Mouse (Mus musculus) layer of hippocampus, adult 2 months (tissue): ENCODE results near the gene Tmem45b. TPM values are rescaled to one million over a fixed set of nuclear protein-coding genes. Genes with fewer than 3 reads are reported as not detected.

Experiments used
- DNase-seq, 2 experiments: peaks; one replicate each; pipeline ENCODE4 v3.0.0; 2022; ENCODE audit warnings: low spot score in 2 of 2
- H3K27ac ChIP-seq: fragments of 200-600 bp; 2 replicates; pipeline ENCODE4 v1.8.1; 2022
- H3K4me3 ChIP-seq: fragments of 200-600 bp; 2 replicates; pipeline ENCODE4 v1.8.1; 2022; ENCODE audit warnings: mild to moderate bottlenecking
- CTCF ChIP-seq: fragments of 200-600 bp; conservative IDR thresholded peaks from 2 replicates; pipeline ENCODE4 v1.8.1; 2022; ENCODE audit warnings: antibody characterized with exemption, mild to moderate bottlenecking, moderate library complexity
- total RNA-seq, 2 experiments: library from RNA; stranded (reverse); gene quantifications; 2 replicates each; pipeline ENCODE4 v1.2.3; 2021

The Tmem45b gene
- total RNA-seq, 2 experiments from 2014 or later = not detected

GRCm38 (mm10) chr9:31433431-31433830 is 30.8 kb downstream of the Tmem45b start:
- H3K27ac ChIP-seq = no peak overlapping the region
- H3K4me3 ChIP-seq = no peak overlapping the region
- DNase-seq = no peak
- TF ChIP-seq CTCF = no peak

DNA sequence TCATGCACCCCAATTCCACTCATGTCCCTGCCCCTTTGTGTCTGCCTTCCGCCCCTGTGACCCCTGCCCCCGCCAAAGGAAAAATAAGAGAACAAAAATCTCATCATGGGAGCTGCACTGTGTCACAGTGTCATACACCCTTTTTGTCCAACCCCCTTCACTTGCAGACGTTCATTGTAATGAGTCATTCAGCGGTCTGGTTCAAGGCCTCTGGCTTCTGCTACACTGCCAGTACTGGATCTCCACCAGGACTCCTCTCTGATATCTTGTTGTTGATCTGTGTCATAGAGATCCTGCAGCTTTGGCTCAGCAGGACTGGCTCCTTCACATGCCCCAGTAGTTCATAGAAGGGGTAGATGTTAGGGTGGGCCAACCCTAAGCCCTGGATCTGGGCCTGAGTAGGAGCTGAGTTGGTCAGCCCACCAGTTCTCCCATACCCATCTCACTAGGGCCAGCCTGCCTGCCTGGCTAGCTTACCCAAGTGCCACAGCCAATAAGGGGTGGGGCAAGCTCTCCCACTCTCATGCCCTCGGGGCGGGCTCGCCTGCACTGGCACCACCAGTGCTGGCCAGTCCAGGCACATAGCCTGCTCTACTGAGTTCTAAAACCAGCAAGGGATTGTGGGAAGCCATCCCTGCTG is 31.8 kb downstream of the Tmem45b start:
- Histone ChIP-seq H3K4me3 (no peak overlapping the region), H3K27ac (no peak overlapping the region)
- DNase-seq = no peak
- no peak for TF ChIP-seq CTCF

DNA sequence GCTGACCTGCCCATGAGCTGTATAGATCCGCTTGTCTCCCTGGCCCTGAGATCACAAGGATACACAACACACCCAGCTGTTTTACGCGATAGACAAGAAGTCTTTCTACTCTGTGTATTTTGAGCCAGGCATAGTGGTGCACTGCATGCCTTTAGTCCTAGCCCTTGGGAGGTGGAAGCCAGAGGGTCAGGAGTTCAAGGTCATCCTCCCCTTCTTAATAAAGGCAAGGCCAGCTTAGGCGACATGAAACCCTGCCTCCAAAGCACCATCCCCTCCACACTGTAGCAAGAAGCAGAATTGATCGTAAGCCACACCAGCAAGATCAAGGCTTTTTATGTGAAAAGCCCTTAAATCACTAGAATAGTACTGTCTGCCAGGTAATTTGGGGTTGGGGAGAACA is 32.5 kb downstream of the Tmem45b start:
- no peak for DNase-seq
- no peak for TF ChIP-seq CTCF

DNA sequence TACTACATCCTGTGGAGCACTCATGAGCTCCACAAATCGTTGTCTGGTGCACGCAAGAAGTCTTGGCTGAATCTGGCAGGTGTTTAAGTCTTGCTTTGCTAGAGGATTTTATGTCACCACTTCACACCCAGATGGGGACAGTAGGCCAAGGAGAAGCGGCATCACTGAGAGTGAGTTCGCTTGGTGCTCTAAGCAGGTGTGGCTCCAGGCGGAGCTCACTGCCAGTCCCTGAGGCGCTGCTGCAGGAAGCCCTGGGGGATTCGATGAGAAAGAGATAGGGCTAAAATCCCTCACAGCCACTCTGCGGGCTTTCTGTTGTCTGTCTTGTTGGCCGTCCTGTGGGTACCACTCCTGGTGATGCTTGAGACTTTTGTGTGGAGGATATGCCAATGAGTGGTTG is 34.3 kb downstream of the Tmem45b start:
- no peak for TF ChIP-seq CTCF
- DNase-seq = no peak
- Histone ChIP-seq H3K27ac (no peak overlapping the region), H3K4me3 (no peak overlapping the region)

More for the DNA sequence above, 32.5 kb downstream of the Tmem45b start:
- Histone ChIP-seq H3K27ac (no peak overlapping the region), H3K4me3 (no peak overlapping the region)

- no peak overlapping the region for H3K4me3 ChIP-seq
- TF ChIP-seq CTCF = no peak
- DNase-seq = no peak
- no peak overlapping the region for H3K27ac ChIP-seq
Measured at GRCm38 (mm10) chr9:31428971-31429370, 35.3 kb downstream of the Tmem45b start.

DNA sequence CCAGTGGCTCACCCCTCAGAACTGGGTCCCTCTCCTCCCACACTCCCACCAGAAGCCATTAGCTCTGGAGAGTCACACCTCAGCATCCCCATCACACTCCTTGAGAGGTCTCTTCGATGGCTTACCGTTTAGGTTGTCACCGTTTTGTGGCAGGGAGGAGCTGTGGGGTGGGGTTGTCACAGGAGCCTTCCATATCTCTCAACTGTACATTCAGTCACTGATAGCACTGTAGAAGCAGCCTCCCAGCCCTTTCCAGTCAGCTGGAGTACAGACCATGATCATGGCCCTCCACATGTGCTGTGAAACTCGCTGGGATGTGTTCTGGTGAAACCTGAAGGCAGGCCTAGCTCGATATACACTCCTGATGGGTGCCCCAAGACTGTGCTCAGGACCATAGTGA is 42.1 kb downstream of the Tmem45b start:
- H3K27ac ChIP-seq = no peak overlapping the region
- H3K4me3 ChIP-seq = no peak overlapping the region
- no peak for TF ChIP-seq CTCF
- DNase-seq = no peak

GRCm38 (mm10) chr9:31418821-31419220 is 45.4 kb downstream of the Tmem45b start:
- DNase-seq = peak in 1 of 2 experiments; percentile 26
- no peak for TF ChIP-seq CTCF
- Histone ChIP-seq H3K4me3 (no peak overlapping the region), H3K27ac (peak overlapping the region; percentile 39; the same call in 1 of the 2 replicates)

- TF ChIP-seq CTCF = no peak
- no peak overlapping the region for H3K4me3 ChIP-seq
- no peak overlapping the region for H3K27ac ChIP-seq
- no peak for DNase-seq
Measured at GRCm38 (mm10) chr9:31412165-31412564, 52.1 kb downstream of the Tmem45b start.

GRCm38 (mm10) chr9:31405217-31405616 is 59.0 kb downstream of the Tmem45b start:
- DNase-seq = peak in 1 of 2 experiments; percentile 42
- H3K4me3 ChIP-seq = no peak overlapping the region
- TF ChIP-seq CTCF = peak; percentile 88
- H3K27ac ChIP-seq = no peak overlapping the region

DNA sequence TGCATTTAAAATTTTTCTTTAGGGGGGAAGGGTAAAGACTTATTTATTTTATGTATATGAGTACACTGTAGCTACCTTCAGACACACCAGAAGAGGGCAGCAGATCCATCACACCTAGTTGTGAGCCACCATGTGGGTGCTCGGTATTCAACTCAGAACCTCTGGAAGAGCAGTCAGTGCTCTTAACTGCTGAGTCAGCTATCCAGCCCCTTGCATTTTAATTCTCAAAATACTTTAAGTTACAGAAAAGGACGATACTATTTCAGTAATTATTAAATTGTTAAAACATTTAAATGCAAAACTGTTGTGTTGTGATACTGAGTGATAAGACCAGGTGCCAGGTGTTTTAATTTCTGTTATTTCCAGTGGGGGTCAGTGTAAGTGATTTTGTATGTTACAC is 60.0 kb downstream of the Tmem45b start:
- Histone ChIP-seq H3K27ac (no peak overlapping the region), H3K4me3 (no peak overlapping the region)
- DNase-seq = no peak
- peak; percentile 52 for TF ChIP-seq CTCF

DNA sequence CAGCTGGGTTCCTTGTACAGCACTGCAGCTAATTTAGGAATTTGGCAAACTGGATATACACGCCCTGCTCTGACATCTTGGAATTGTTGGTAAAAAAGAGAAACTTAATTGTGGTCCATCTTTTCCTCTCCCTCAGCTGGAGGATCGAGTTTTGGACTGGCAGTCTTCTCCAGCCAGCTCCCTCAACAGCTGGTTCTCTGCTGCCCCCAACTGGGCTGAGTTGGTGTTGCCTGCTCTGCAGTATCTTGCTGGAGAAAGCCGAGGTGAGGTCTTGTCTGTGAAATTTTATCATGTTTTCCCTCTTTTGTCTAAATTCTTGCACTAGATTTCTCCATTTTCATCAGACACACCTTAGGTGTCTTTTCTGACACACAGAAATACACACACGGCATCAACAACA is 63.8 kb downstream of the Tmem45b start:
- peak; percentile 91 for TF ChIP-seq CTCF
- peak; percentile 58 to 78 for DNase-seq
- H3K27ac ChIP-seq = no peak overlapping the region
- no peak overlapping the region for H3K4me3 ChIP-seq

GRCm38 (mm10) chr9:31387206-31387605 is 77.1 kb downstream of the Tmem45b start:
- TF ChIP-seq CTCF = no peak
- no peak overlapping the region for H3K27ac ChIP-seq
- H3K4me3 ChIP-seq = peak overlapping the region; percentile 92
- DNase-seq = no peak

GRCm38 (mm10) chr9:31386368-31387180 is 77.7 kb downstream of the Tmem45b start:
- Histone ChIP-seq H3K27ac (peak overlapping the region; percentile 86), H3K4me3 (peak overlapping the region; percentile 92)
- peak in 1 of 2 experiments; percentile 31 for DNase-seq
- no peak for TF ChIP-seq CTCF
